Mouse (Mus musculus): ENCODE data around the gene Atad3a. TPM values are rescaled to one million over a fixed set of nuclear protein-coding genes. Genes with fewer than 3 reads are reported as not detected.

Gene Atad3a
- polyA plus RNA-seq, 1 experiment from 2014 or later: 84.1 TPM

DNA sequence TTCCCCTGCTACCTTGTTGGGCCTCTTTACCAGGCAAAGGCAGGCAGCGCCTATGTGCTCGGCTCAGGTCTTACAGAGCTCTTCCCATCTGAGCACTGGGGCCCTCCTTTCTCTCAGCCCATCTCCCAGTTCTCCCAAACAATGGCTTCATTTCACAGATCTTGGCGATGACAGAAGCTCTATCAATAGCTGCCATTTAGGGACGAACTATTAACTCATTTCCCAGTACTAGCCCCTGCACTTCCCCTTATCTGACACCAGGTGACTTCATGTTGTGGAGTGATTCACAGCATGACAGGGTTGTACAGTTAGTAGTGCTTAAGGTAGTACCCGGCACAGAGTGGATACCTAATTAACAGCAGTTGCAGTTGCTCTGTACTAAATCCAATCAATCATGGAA is 24.9 kb upstream of the Atad3a start, which contains the start of gene Tmem88b:
Tmem88b (minus strand) TSS at position 56 of the 400 bp plus-strand sequence.
- H3K27me3 ChIP-seq: no peaks in the 10 kb centered on the region
- ATAC-seq (ENCODE audit: insufficient number of reproducible peaks, low FRiP score, low TSS enrichment, low read depth): no peak
- H3K4me1 ChIP-seq: peaks cover 14% of the 10 kb centered on the region
- no peaks in the 10 kb centered on the region for H3K36me3 ChIP-seq
- peak within 1 kb of the TSS; percentile 78 for H3K4me2 ChIP-seq
- WGBS: 69% methylated on average over 5 of the region's 5 CpGs
- H3K4me3 ChIP-seq: peak within 1 kb of the TSS; percentile 63
- H3K9ac ChIP-seq: no peak within 1 kb of the TSS
- H3K27ac ChIP-seq: peak within 1 kb of the TSS; percentile 80; the same call in 1 of the 2 replicates
- no peaks in the 10 kb centered on the region for H3K9me3 ChIP-seq

DNA sequence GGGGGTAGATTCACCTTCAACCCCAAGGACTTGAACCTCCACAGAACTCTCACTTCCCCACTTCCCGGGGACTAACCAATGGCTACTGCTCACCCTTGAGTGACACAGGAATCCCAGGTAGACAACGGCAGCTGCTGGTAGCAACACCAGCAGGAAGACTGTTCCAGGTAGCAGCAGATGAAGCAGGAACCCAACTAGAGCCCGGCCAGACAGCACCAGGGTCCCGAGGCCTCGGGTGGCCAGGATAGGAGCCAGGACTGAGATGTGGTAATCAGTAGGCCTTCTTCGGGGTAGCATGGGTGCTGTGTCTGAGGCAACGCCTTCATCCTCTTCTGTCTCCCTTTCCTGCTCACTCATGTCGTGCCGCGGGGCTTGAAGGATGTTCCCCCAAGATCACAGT is 24.4 kb upstream of the Atad3a start:
- H3K4me2 ChIP-seq: no peak overlapping the region
- H3K27me3 ChIP-seq: no peaks in the 10 kb centered on the region
- H3K27ac ChIP-seq: no peak overlapping the region

DNA sequence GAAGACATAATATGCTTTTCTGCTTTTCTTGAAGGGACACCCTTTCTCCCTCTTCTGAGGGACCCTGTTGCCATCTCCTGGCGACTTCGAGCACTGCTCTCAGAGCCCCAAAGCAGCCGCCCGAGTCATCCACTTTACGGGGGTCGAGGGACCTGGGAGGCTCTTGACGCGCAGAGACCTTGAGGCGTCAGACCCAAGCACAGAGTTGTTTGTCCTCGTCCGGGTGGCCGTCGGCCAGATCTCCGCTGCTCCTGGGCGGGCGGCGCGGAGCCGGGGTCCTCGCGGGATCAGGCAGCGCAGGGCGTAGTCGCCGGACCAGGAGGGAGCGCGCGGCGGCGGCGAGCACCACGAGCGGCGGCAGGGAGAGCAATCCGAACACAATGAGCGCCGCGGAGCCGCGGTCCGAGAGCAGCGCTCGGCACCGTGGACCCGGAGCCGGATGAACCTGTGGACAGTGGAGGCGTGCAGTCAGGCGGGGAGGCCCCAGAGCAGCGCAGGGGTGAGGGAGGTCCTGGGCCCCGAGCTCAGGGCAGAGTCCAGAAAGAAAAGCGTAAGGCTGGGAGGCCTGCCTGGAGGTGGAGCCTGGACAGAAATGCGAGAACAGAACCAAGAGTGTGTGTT is 23.3 kb upstream of the Atad3a start:
- Histone ChIP-seq H3K9ac (peak overlapping the region; percentile 82), H3K27ac (peak overlapping the region; percentile 80), H3K4me3 (peak overlapping the region; percentile 63), H3K27me3 (no peaks in the 10 kb centered on the region), H3K9me3 (no peaks in the 10 kb centered on the region), H3K36me3 (no peaks in the 10 kb centered on the region), H3K4me2 (peak overlapping the region; percentile 78), H3K4me1 (peaks cover 14% of the 10 kb centered on the region)
- under 1% methylated on average over 52 of the region's 52 CpGs for WGBS
- ATAC-seq (ENCODE audit: insufficient number of reproducible peaks, low FRiP score, low TSS enrichment, low read depth): peak; percentile 70

More for the DNA sequence above, 24.4 kb upstream of the Atad3a start:
- H3K4me3 ChIP-seq: no peak overlapping the region
- peaks cover 14% of the 10 kb centered on the region for H3K4me1 ChIP-seq
- H3K36me3 ChIP-seq: no peaks in the 10 kb centered on the region
- 87% methylated on average over 10 of the region's 10 CpGs for WGBS
- no peaks in the 10 kb centered on the region for H3K9me3 ChIP-seq
- no peak overlapping the region for H3K9ac ChIP-seq
- ATAC-seq (ENCODE audit: insufficient number of reproducible peaks, low FRiP score, low TSS enrichment, low read depth): no peak

DNA sequence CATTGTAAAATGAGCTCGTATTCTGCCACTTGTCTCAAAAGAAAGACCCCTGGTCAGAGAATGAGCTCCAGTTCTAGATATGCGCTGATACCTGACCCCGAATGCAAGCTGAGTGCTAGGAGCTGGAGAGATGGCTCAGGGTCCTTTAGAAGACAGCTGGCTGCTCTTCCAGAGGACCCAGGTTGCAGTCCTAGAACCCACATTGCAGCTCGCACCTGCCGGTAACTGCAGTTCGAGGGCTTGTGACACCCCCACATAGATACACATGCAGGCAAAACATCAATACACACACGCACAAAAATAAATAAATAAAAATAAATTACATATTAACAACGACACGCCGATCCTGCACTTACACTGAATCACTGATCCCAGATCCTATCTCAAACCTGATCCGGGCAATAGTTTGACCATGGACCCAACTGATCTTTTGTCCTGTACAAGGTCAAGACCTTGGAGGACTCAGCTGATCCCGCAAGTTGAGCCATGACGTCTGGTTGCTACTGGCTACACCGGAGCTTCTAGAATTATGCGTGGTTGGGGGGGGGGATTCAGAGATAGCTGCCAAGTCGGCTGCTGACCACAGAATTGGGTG is 22.7 kb upstream of the Atad3a start:
- Histone ChIP-seq H3K27ac (peak overlapping the region; percentile 80), H3K4me1 (peaks cover 14% of the 10 kb centered on the region), H3K36me3 (no peaks in the 10 kb centered on the region), H3K9ac (peak overlapping the region; percentile 82; the same call in 1 of the 2 replicates), H3K4me3 (peak overlapping the region; percentile 63), H3K4me2 (peak overlapping the region; percentile 78), H3K9me3 (no peaks in the 10 kb centered on the region), H3K27me3 (no peaks in the 10 kb centered on the region)
- 37% methylated on average over 16 of the region's 16 CpGs for WGBS
- peak; percentile 26; the same call in 1 of the 2 replicates for ATAC-seq (ENCODE audit: insufficient number of reproducible peaks, low FRiP score, low TSS enrichment, low read depth)

DNA sequence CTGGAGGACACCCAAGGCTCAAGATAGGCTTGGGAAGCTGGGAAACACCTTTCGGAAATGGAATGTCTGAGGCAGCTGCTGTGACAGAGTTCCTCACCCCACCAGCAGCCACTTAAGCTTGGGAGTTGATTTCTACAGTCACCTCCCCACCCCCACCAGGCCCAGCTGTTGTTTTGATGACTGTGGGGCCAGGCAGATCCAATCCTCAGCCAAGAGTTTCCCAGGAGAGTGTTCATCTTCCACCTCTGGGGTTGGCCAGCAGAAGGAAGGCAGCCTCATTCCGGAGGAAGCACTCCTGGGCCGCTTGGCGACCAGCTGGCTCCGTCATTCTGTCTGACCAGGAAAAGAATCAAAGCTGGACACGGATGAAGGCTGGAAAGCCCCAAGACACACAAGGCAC is 20.0 kb upstream of the Atad3a start:
- peak overlapping the region; percentile 63 for H3K27ac ChIP-seq

DNA sequence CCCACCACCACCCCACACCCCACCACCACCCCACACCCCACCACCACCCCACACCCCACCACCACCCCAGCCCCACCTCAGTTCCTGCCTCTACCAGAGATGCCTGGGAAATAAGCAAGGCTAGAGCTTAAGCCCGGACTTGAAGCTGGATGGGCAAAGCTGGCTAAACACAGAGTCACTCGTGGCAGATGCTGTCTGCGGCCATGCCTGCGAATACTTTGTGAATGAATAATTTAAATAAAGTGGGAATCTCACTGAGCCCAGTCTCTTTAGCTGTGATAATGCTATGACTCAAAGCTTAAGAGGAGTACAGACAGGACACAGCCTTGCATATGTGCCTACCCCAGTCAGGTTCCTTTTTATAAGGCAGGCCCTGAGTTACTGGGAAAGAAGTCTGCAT is 18.6 kb upstream of the Atad3a start:
- Histone ChIP-seq H3K9ac (no peak overlapping the region), H3K4me2 (no peak overlapping the region), H3K27ac (no peak overlapping the region), H3K4me3 (no peak overlapping the region), H3K4me1 (peaks cover 27% of the 10 kb centered on the region), H3K36me3 (no peaks in the 10 kb centered on the region), H3K27me3 (no peaks in the 10 kb centered on the region), H3K9me3 (no peaks in the 10 kb centered on the region)
- WGBS: 80% methylated on average over 4 of the region's 4 CpGs
- ATAC-seq (ENCODE audit: insufficient number of reproducible peaks, low FRiP score, low TSS enrichment, low read depth): no peak

More for the DNA sequence above, 20.0 kb upstream of the Atad3a start:
- Histone ChIP-seq H3K4me3 (no peak overlapping the region), H3K27me3 (no peaks in the 10 kb centered on the region), H3K9me3 (no peaks in the 10 kb centered on the region), H3K4me1 (peaks cover 23% of the 10 kb centered on the region), H3K4me2 (no peak overlapping the region), H3K9ac (no peak overlapping the region), H3K36me3 (no peaks in the 10 kb centered on the region)
- 31% methylated on average over 6 of the region's 6 CpGs for WGBS
- peak; percentile 62; the same call in 1 of the 2 replicates for ATAC-seq (ENCODE audit: insufficient number of reproducible peaks, low FRiP score, low TSS enrichment, low read depth)

DNA sequence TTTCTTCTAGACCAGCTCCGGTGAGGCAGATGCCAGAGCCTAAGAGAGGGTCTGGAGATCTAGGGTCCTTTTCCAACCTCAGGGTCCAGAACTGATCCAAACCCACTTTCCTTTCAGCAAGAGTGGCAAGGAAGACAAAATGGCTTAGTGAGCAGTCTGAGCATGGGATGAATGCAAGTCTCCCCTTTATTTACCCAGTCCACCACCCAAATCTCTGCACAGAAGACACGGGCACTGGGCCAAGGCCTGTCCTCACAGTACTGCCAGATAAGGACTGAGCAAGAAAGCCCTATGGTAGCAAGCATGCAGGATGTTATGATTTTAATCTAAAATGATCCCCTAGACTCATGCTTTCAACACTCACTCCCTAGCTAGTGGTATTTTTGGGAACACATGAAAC is 16.9 kb upstream of the Atad3a start:
- Histone ChIP-seq H3K27ac (no peak overlapping the region), H3K4me2 (no peak overlapping the region), H3K4me1 (peaks cover 37% of the 10 kb centered on the region), H3K9ac (no peak overlapping the region), H3K9me3 (no peaks in the 10 kb centered on the region), H3K27me3 (0 out of 2 replicates have a peak, but pooled peaks cover 6% of the 10 kb centered on the region), H3K4me3 (no peak overlapping the region), H3K36me3 (no peaks in the 10 kb centered on the region)
- ATAC-seq (ENCODE audit: insufficient number of reproducible peaks, low FRiP score, low TSS enrichment, low read depth): no peak
- WGBS: 75% methylated on average over 2 of the region's 2 CpGs

DNA sequence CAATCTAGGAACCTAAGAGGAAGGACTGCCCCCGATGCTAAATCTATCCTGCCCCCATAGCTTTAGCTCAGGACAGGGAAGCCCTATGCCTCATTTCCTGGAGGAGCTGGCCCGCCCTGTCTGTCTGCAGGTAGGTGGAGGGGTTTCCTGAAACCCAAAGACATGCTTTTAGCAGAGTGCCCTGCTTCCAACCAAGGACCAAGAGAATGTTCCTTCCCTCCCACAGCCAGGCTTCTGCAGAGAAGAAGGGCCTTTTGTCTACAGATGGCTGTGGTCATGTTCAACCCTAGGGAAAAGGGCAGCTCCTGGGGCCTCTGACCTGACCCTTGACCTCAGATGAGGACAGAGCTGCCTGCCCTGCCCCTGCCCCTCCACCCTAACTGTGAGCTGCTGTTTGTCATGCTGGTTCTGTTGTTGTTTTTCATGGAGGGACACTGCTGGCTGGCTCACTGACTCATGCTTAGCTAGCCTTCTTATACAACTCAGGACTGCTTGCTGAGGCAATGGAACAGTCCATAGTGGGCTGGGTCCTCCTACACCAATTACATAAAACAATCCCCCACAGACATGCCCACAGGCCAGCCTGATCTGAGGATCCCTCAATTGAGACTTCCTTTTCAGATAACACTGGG is 15.9 kb upstream of the Atad3a start:
- Histone ChIP-seq H3K9me3 (no peaks in the 10 kb centered on the region), H3K4me3 (no peak overlapping the region), H3K9ac (no peak overlapping the region), H3K27me3 (0 out of 2 replicates have a peak, but pooled peaks cover 6% of the 10 kb centered on the region), H3K27ac (no peak overlapping the region), H3K4me1 (peaks cover 37% of the 10 kb centered on the region), H3K4me2 (no peak overlapping the region), H3K36me3 (no peaks in the 10 kb centered on the region)
- WGBS: 62% methylated on average over 2 of the region's 2 CpGs
- no peak for ATAC-seq (ENCODE audit: insufficient number of reproducible peaks, low FRiP score, low TSS enrichment, low read depth)

DNA sequence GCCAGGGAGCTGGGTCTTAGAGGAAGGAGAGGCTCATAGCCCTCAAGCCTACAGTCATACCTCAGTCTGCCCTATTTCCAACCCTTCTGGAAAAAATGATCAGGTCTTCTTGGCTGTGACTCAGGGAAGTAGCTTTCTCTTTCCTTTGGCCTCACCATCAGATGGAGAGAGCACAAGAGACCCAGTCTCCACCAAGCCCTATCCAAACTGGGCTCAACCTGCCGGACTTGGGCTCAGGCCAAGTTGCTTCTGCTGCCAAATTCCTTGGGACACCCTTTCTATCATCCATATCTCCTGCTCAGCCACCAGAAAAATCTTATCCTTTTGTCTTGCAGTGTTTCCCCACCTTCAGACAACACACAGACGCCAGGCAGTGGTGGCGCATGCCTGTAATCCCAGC is 15.0 kb upstream of the Atad3a start:
- H3K4me2 ChIP-seq: no peak overlapping the region
- no peaks in the 10 kb centered on the region for H3K9me3 ChIP-seq
- 73% methylated on average over 3 of the region's 3 CpGs for WGBS
- no peak overlapping the region for H3K4me3 ChIP-seq
- ATAC-seq (ENCODE audit: insufficient number of reproducible peaks, low FRiP score, low TSS enrichment, low read depth): no peak
- no peaks in the 10 kb centered on the region for H3K36me3 ChIP-seq
- peaks cover 39% of the 10 kb centered on the region for H3K4me1 ChIP-seq
- 0 out of 2 replicates have a peak, but pooled peaks cover 6% of the 10 kb centered on the region for H3K27me3 ChIP-seq
- peak overlapping the region; percentile 73 for H3K27ac ChIP-seq
- no peak overlapping the region for H3K9ac ChIP-seq

DNA sequence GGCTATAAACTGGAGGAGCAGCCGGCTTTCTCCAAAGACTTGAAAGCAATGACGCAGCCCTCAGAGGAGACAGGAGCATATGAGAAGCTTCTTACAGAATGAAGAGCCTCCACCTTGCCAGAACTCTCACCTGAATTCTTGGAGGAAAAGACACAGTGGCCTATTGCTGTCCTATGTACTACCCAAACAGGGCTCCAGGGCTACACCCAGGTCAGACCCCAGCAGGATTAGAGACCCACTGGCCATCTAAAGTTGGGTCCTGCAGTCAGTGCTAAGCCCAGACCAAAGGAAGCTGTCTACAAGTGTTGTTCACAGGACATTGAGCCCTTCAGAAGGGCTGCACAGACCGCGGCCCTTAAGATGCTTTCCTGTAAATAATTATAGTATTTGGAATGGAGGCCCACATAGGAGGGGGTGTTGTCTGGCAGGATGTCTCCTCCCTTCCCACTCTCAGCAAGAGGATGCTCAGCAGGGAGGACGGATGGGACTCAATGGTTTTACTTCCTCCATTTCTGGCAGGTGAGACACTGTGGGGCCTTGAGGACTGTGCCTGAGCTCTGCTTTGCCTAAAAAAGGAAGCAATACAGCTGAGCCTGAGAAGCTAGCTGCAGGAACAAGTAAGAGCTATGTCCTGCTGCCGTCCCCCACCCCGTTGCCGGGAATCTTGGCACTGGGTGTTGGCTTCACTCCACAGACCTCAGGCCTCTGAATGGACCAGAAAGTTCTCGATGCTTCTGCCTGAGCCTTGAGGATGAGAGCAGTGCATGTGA is 14.3 kb upstream of the Atad3a start:
- WGBS: 33% methylated on average over 9 of the region's 9 CpGs
- no peaks in the 10 kb centered on the region for H3K9me3 ChIP-seq
- H3K36me3 ChIP-seq: no peaks in the 10 kb centered on the region
- peak overlapping the region; percentile 73 for H3K27ac ChIP-seq
- H3K9ac ChIP-seq: no peak overlapping the region
- ATAC-seq (ENCODE audit: insufficient number of reproducible peaks, low FRiP score, low TSS enrichment, low read depth): peak; percentile 2; the same call in 1 of the 2 replicates
- peak overlapping the region; percentile 47; the same call in 1 of the 2 replicates for H3K4me3 ChIP-seq
- H3K4me1 ChIP-seq: peaks cover 45% of the 10 kb centered on the region
- H3K27me3 ChIP-seq: 0 out of 2 replicates have a peak, but pooled peaks cover 6% of the 10 kb centered on the region
- H3K4me2 ChIP-seq: peak overlapping the region; percentile 85

DNA sequence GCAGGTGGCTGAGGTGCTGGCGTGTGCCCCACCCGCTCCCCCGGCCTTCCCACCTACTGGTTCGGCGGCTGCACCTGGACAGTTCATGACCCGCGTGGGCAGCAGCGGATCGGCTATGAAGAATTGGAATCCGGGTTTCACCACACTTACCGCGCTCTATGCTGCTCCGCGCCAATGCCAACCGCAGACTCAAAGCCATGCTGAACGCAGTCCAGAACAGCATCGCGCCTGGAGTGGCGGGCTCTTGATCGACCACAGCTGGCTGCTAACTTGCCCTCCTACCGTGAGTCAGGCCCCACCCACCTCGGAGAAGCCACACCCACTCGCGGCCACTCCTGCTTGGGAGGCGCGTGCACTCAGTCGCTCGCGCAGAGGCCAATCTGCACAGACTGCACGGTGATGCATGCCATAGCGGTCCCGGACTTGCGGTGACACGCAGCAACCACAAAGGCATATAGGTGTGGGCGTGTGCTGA is 13.4 kb upstream of the Atad3a start, which contains the start of gene Vwa1:
Vwa1 (minus strand) TSS at position 419 of the 475 bp plus-strand sequence.
- Histone ChIP-seq H3K9me3 (no peaks in the 10 kb centered on the region), H3K27ac (peak within 1 kb of the TSS; percentile 73), H3K9ac (0 out of 2 replicates have a peak within 1 kb of the TSS, but pooled peaks have one; percentile 26), H3K4me1 (peaks cover 52% of the 10 kb centered on the region), H3K4me3 (peak within 1 kb of the TSS; percentile 47), H3K36me3 (no peaks in the 10 kb centered on the region), H3K27me3 (0 out of 2 replicates have a peak, but pooled peaks cover 6% of the 10 kb centered on the region), H3K4me2 (peak within 1 kb of the TSS; percentile 85)
- ATAC-seq (ENCODE audit: insufficient number of reproducible peaks, low FRiP score, low TSS enrichment, low read depth): peak; percentile 78
- under 1% methylated on average over 35 of the region's 35 CpGs for WGBS
